Mouse (Mus musculus) hindbrain, embryonic 14.5 days (tissue): ENCODE results near the gene Abr. TPM values are rescaled to one million over a fixed set of nuclear protein-coding genes. Genes with fewer than 3 reads are reported as not detected.

Source experiments
- ATAC-seq: fragments of 200-750 bp; cut with Nextera tagmentation; 2 replicates; pipeline ENCODE4 v1.8.0; 2017; ENCODE audit warnings: moderate number of reproducible peaks, mild to moderate bottlenecking, moderate TSS enrichment, moderate library complexity; ENCODE audit not compliant: low FRiP score
- DNase-seq: peaks from one replicate; pipeline ENCODE4 v3.0.0-alpha.2; 2015; ENCODE audit warnings: low spot score
- H3K27ac ChIP-seq: fragments of 300-500 bp; sonication (generic); 2 replicates; pipeline ENCODE4 v1.5.1; 2014; ENCODE audit warnings: mild to moderate bottlenecking, moderate library complexity
- H3K27me3 ChIP-seq: fragments of 300-500 bp; sonication (generic); 2 replicates; pipeline ENCODE4 v1.6.1; 2014; ENCODE audit warnings: mild to moderate bottlenecking, low read length, mixed read lengths; ENCODE audit not compliant: control insufficient read depth, insufficient read depth
- H3K36me3 ChIP-seq: fragments of 300-500 bp; sonication (generic); replicated peaks from 2 replicates; pipeline ENCODE4 v1.6.1; 2014; ENCODE audit not compliant: control insufficient read depth, insufficient read depth
- H3K4me1 ChIP-seq: fragments of 300-500 bp; sonication (generic); replicated peaks from 2 replicates; pipeline ENCODE4 v1.6.1; 2014; ENCODE audit warnings: antibody characterized with exemption, low read length, mixed read lengths; ENCODE audit not compliant: control insufficient read depth, insufficient read depth
- H3K4me2 ChIP-seq: fragments of 300-500 bp; sonication (generic); replicated peaks from 2 replicates; pipeline ENCODE4 v1.6.1; 2014; ENCODE audit warnings: mild to moderate bottlenecking, moderate library complexity
- H3K4me3 ChIP-seq: fragments of 300-500 bp; sonication (generic); replicated peaks from 2 replicates; pipeline ENCODE4 v1.5.1; 2014; ENCODE audit warnings: mild to moderate bottlenecking, low read length
- H3K9ac ChIP-seq: fragments of 300-500 bp; sonication (generic); 2 replicates; pipeline ENCODE4 v1.6.1; 2014
- H3K9me3 ChIP-seq: fragments of 300-500 bp; sonication (generic); 2 replicates; pipeline ENCODE4 v1.6.1; 2016; ENCODE audit warnings: low read length; ENCODE audit not compliant: control insufficient read depth
- WGBS: fragments of 180-500 bp; shearing (Covaris S2); extraction: QIAGEN DNeasy Blood & Tissue Kit; methylation state at CpG from one replicate; pipeline ENCODE4 v1.1.7; 2014; 5-methylcytosine and 5-hydroxymethylcytosine counted together
- polyA plus RNA-seq: library from polyadenylated mRNA; unstranded; fragments of >200 nt; fragmentation: Nextera tagmentation; extraction: Ambion mirVana; gene quantifications from 2 replicates; pipeline ENCODE4 v1.2.1, GENCODE M21; 2014

The Abr gene
- polyA plus RNA-seq, 1 experiment from 2014 or later: 115 TPM

DNA sequence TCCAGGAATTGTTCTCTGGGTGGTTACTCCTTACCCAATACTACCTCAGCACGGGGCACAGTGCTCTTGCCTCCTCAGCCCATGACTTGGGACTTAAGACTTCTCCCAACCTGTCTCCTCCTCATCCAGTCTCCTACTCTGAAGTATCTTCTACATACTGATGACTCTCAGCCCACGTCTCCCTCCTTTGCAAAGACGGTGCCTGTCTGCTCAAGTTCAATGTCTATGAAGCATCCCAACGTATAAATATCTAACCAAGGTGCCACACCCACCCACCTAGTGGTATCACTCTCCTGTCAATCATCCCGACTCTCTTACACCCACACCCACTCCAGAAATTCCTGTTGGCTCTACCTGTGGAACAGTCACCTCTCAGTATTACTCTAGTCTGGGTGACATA, 103.5 kb downstream of the Abr start:
- H3K27me3 ChIP-seq: no peaks in the 10 kb centered on the region
- H3K4me2 ChIP-seq: no peak overlapping the region
- no peaks in the 10 kb centered on the region for H3K9me3 ChIP-seq
- 90% methylated on average over 5 of the region's 5 CpGs for WGBS
- no peak overlapping the region for H3K4me3 ChIP-seq
- H3K36me3 ChIP-seq: no peaks in the 10 kb centered on the region
- ATAC-seq (no peak), DNase-seq (no peak)
- no peak overlapping the region for H3K9ac ChIP-seq
- H3K4me1 ChIP-seq: peaks cover 9% of the 10 kb centered on the region
- H3K27ac ChIP-seq: no peak overlapping the region

- Histone ChIP-seq H3K36me3 (no peaks in the 10 kb centered on the region), H3K9ac (no peak overlapping the region), H3K27ac (no peak overlapping the region), H3K27me3 (no peaks in the 10 kb centered on the region), H3K4me3 (no peak overlapping the region), H3K4me2 (no peak overlapping the region), H3K4me1 (peaks cover 4% of the 10 kb centered on the region), H3K9me3 (no peaks in the 10 kb centered on the region)
- DNase-seq (no peak), ATAC-seq (no peak)
- WGBS: 94% methylated on average over 4 of the region's 4 CpGs
Observed at GRCm38 (mm10) chr11:76518125-76518524, 104.0 kb downstream of the Abr start.

DNA sequence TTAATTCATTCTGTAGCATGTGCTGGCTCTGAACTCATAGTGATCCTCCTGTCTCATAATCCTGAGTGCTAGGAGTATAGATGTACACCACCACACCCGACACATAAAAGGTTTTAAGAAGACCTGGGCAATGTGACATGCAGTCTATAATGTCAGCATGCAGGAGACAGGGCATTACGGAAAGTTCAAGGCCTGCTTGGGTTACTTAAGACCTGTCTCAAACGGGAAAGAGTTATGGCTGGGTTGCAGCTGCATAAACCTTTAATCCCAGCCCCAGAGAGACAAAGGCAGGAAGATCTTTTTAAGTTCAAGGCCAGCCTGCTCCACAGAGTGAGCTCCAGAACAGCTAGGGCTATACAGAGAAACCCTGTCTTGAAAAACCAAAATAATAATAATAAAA, 105.2 kb downstream of the Abr start:
- H3K9ac ChIP-seq: no peak overlapping the region
- H3K27ac ChIP-seq: no peak overlapping the region
- H3K36me3 ChIP-seq: no peaks in the 10 kb centered on the region
- 83% methylated on average over 3 of the region's 3 CpGs for WGBS
- DNase-seq: no peak
- no peaks in the 10 kb centered on the region for H3K4me1 ChIP-seq
- ATAC-seq: no peak
- H3K4me3 ChIP-seq: no peak overlapping the region
- H3K9me3 ChIP-seq: no peaks in the 10 kb centered on the region
- H3K4me2 ChIP-seq: no peak overlapping the region
- H3K27me3 ChIP-seq: no peaks in the 10 kb centered on the region

GRCm38 (mm10) chr11:76515123-76515522, 107.0 kb downstream of the Abr start:
- Histone ChIP-seq H3K9me3 (no peaks in the 10 kb centered on the region), H3K27me3 (no peaks in the 10 kb centered on the region), H3K4me2 (no peak overlapping the region), H3K27ac (no peak overlapping the region), H3K9ac (no peak overlapping the region), H3K36me3 (no peaks in the 10 kb centered on the region), H3K4me1 (no peaks in the 10 kb centered on the region), H3K4me3 (no peak overlapping the region)
- 77% methylated on average over 11 of the region's 11 CpGs for WGBS
- no peak for ATAC-seq
- DNase-seq: no peak

GRCm38 (mm10) chr11:76510977-76511376, 111.1 kb downstream of the Abr start:
- no peaks in the 10 kb centered on the region for H3K27me3 ChIP-seq
- no peaks in the 10 kb centered on the region for H3K36me3 ChIP-seq
- no peak overlapping the region for H3K9ac ChIP-seq
- no peak overlapping the region for H3K27ac ChIP-seq
- no peak overlapping the region for H3K4me2 ChIP-seq
- no peak overlapping the region for H3K4me3 ChIP-seq
- WGBS: 63% methylated on average over 4 of the region's 4 CpGs
- no peaks in the 10 kb centered on the region for H3K9me3 ChIP-seq
- peaks cover 36% of the 10 kb centered on the region for H3K4me1 ChIP-seq
- DNase-seq (no peak), ATAC-seq (no peak)

DNA sequence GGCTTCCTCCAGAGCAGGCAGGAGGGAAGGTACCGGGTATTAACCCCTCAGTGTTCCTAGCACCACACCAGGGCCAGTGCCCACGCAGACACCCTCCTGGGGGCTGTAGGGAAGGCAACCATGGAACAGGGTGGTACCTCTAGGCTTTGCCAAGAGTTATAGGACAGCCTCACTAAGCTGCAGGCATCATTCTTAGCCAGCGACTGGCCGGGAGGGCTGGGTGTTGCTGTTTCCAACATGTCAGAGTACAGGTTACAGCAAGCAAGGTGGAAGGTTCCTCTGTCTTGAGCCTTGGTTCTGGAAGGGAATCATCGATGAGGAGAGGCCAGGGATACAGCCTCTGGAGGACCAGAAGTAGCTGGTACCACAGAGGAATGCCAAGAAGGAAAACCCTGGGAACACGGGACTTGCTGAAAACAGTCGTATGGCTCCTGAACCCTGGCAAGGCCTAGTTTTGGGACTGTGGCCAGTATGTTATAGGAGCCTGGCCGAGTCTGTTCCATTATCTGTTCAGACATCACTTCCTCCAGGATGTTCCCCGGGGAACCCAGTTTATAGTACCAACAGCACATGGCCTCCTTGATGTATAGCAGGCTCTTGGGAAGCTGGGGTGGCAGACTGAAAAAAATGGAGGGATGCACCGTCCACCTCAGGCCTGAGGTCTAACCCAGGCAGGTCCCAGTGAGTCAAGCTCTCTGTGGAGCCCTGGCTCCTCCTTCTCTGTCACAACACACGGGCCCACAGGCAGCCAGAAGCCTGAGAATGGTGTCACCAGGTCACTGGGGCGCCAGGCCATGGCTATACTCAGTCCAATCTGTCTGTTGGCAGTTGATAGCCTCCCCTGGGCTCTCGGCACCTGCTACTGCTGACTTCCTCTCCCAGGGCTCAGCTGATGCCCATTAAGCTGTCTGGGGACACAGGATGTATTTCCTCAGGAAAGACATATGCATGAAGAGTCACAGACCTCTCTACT, 112.1 kb downstream of the Abr start:
- WGBS: 76% methylated on average over 13 of the region's 13 CpGs
- Histone ChIP-seq H3K27me3 (no peaks in the 10 kb centered on the region), H3K4me2 (no peak overlapping the region), H3K27ac (peak overlapping the region; percentile 81), H3K4me3 (no peak overlapping the region), H3K4me1 (peaks cover 36% of the 10 kb centered on the region), H3K36me3 (no peaks in the 10 kb centered on the region), H3K9me3 (no peaks in the 10 kb centered on the region), H3K9ac (0 out of 2 replicates have a peak overlapping the region, but pooled peaks have one; percentile 14)
- no peak for ATAC-seq
- no peak for DNase-seq

- H3K4me2 ChIP-seq: no peak overlapping the region
- ATAC-seq (no peak), DNase-seq (no peak)
- no peaks in the 10 kb centered on the region for H3K9me3 ChIP-seq
- H3K4me3 ChIP-seq: no peak overlapping the region
- peak overlapping the region; percentile 81 for H3K27ac ChIP-seq
- no peaks in the 10 kb centered on the region for H3K36me3 ChIP-seq
- peak overlapping the region; percentile 28; the same call in 1 of the 2 replicates for H3K9ac ChIP-seq
- peaks cover 36% of the 10 kb centered on the region for H3K4me1 ChIP-seq
- WGBS: 83% methylated on average over 32 of the region's 32 CpGs
- H3K27me3 ChIP-seq: no peaks in the 10 kb centered on the region
Observed at GRCm38 (mm10) chr11:76508831-76509595, 113.1 kb downstream of the Abr start.

DNA sequence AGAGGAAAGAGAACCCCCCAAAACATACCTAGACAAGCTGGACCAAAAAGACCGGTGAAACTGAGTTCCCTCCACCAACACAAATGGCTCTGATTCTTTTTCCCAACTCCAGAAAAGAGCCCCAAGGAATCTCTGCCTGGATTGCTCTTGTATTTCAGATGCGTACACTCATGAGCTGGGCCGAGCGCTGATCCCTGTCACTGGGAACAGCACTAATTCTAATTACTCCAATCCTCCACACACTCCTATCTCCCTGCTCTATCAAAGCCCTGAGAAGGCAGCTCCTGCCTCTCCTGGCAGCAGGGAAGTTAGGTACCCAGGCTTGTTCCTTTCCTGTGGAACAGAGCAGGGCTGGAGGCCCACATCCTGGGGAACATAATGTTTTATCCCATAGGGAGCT, 114.0 kb downstream of the Abr start:
- no peak for DNase-seq
- H3K4me3 ChIP-seq: no peak overlapping the region
- 23% methylated on average over 4 of the region's 4 CpGs for WGBS
- peak overlapping the region; percentile 28; the same call in 1 of the 2 replicates for H3K9ac ChIP-seq
- peak overlapping the region; percentile 4; the same call in 1 of the 2 replicates for H3K4me2 ChIP-seq
- no peaks in the 10 kb centered on the region for H3K36me3 ChIP-seq
- no peaks in the 10 kb centered on the region for H3K27me3 ChIP-seq
- H3K27ac ChIP-seq: peak overlapping the region; percentile 81
- H3K4me1 ChIP-seq: peaks cover 36% of the 10 kb centered on the region
- ATAC-seq: no peak
- no peaks in the 10 kb centered on the region for H3K9me3 ChIP-seq
